Mouse (Mus musculus) heart, postnatal 0 days (tissue): ENCODE measurements at regions not wholly inside any gene's neighbourhood (a gene's known extent, or its start where the extent isn't known, plus 50 kb on each side); places are given as distances from the start of the nearest gene placed in this dataset.

Experiments used
- CTCF ChIP-seq: IDR thresholded peaks from 2 replicates; pipeline ENCODE4 v1.5.1; 2016; ENCODE audit warnings: antibody characterized with exemption, control low read depth, low read depth
- EP300 ChIP-seq: IDR thresholded peaks from 2 replicates; pipeline ENCODE4 v1.6.1; 2016; ENCODE audit warnings: antibody characterized with exemption, low read depth

DNA sequence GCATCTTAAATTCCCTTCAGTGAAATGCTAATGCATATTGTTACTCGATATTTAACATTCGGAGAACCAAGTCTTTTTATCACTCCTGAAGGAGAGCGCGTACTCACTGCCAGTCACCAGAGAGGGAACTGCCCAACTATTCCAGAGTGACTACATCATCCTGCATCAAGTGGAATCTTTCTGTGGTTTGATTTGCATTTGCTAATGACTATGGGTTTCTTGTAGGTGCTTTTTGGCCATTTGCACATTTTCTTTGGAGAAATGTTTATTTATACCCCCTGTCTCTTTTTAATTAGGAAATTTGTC lies 249.3 kb upstream of the Rnaseh2b start:
- TF ChIP-seq CTCF (no peak), EP300 (no peak)
